Mouse (Mus musculus): ENCODE measurements around the gene Tmem120a.

GRCm38 (mm10) chr5:135742156-135742555 is 2.1 kb downstream of the Tmem120a start:
- no peak for TF ChIP-seq POLR2A (IDR thresholded peaks at IDR 0.05; ENCODE audit: control insufficient read depth, low read depth, low read length)
- TF ChIP-seq CTCF (IDR thresholded peaks at IDR 0.05; ENCODE audit: control insufficient read depth, insufficient read depth, insufficient replicate concordance, low read depth, low read length), result no peak

Measured in testis, adult 2 months (tissue).